21 mouse cellular contexts compared by ENCODE assay signal in the genomic region with DNA sequence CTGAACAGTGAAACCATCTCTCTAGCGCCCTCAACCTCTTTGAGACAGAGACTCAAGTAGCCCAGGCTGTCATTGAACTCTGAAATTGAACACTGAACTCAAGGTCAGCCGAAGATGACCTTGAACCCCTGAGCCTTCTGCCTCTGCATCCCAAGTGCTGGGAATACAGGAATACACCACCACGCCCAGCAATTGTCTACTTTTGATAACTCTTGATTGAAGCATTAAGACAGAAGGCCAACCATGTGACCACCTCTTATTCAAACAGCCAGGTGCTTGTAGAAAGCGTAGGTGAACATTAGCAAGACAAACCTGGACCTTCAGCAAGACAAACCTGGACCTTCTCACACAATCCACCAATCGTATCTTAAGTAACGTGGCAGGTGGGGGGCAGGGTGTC. TPM values are rescaled to one million over a fixed set of nuclear protein-coding genes. Genes with fewer than 3 reads are reported as not detected.
"Had no signal": no experiment of that assay in that cellular context is flagged by ENCODE, and none has a peak within 500 bp of the region (broad histone marks: within the 10 kb centered on the region; RNA-seq: fewer than 3 reads in every experiment).

No protein-coding gene starts in this region.

- DNase-seq: lung, embryonic 14.5 days; lung, postnatal 10 days; lung, postnatal 4 days; midbrain, embryonic 14.5 days; retina, postnatal 1 day; right cerebral cortex, adult 18-20 months; right cerebral cortex, postnatal 25 days; right cerebral cortex, postnatal 4 days; spleen, adult 18-20 months; thymus, adult 18-20 months; thymus, postnatal 14 days; thymus, postnatal 36 days had no signal

- H3K9ac ChIP-seq: lung, embryonic 14.5 days; midbrain, embryonic 12.5 days; neural tube, embryonic 13.5 days; neural tube, embryonic 15.5 days had no signal

- H3K9me3 ChIP-seq: midbrain, embryonic 10.5 days; midbrain, embryonic 12.5 days; neural tube, embryonic 13.5 days; neural tube, embryonic 15.5 days had no signal

- H3K27ac ChIP-seq: midbrain, embryonic 10.5 days; midbrain, embryonic 12.5 days; neural tube, embryonic 13.5 days; neural tube, embryonic 15.5 days had no signal

- H3K4me2 ChIP-seq: lung, embryonic 14.5 days; midbrain, embryonic 12.5 days; neural tube, embryonic 13.5 days; neural tube, embryonic 15.5 days had no signal

- H3K27me3 ChIP-seq: midbrain, embryonic 12.5 days; neural tube, embryonic 15.5 days had no signal

- H3K36me3 ChIP-seq: midbrain, embryonic 10.5 days; midbrain, embryonic 12.5 days; neural tube, embryonic 13.5 days; neural tube, embryonic 15.5 days had no signal

- ATAC-seq: midbrain, embryonic 16.5 days had no signal

- H3K4me1 ChIP-seq: midbrain, embryonic 12.5 days had no signal

- H3K4me3 ChIP-seq: midbrain, embryonic 10.5 days; midbrain, embryonic 12.5 days; myocyte; neural tube, embryonic 13.5 days; neural tube, embryonic 15.5 days had no signal

RNA-seq across cellular contexts. Expression of a gene that starts 18.8 kb away (rescaled TPM):
- total RNA-seq: megakaryocyte, adult 5-6 weeks; megakaryocyte-erythroid progenitor cell, adult 5-6 weeks had no signal
- polyA plus RNA-seq: lung, embryonic 16.5 days; midbrain, embryonic 14.5 days had no signal

RNA-seq across cellular contexts. Expression of a gene that starts 36.9 kb away (rescaled TPM):
- total RNA-seq: megakaryocyte, adult 5-6 weeks; megakaryocyte-erythroid progenitor cell, adult 5-6 weeks had no signal
- polyA plus RNA-seq: lung, embryonic 14.5 days; lung, embryonic 16.5 days; midbrain, embryonic 16.5 days; myocyte; neural tube, embryonic 13.5 days; neural tube, embryonic 15.5 days had no signal

RNA-seq across cellular contexts. Expression of a gene that starts 57.4 kb away (rescaled TPM):
- total RNA-seq: megakaryocyte, adult 5-6 weeks; megakaryocyte-erythroid progenitor cell, adult 5-6 weeks had no signal
- polyA plus RNA-seq: myocyte had no signal
